Mouse (Mus musculus): ENCODE data around the gene E330017A01Rik.

Gene E330017A01Rik

GRCm38 (mm10) chr16:58589444-58589843, 49.1 kb downstream of the E330017A01Rik start:
- no peak for DNase-seq (ENCODE audit: low spot score)
